Mouse (Mus musculus) liver, adult 2 months (tissue): ENCODE measurements at regions not wholly inside any gene's neighbourhood (a gene's known extent, or its start where the extent isn't known, plus 50 kb on each side); places are given as distances from the start of the nearest gene placed in this dataset.

Source experiments
- CTCF ChIP-seq: fragments of 200-500 bp; IDR thresholded peaks from 2 replicates; pipeline ENCODE4 v1.5.1; 2011; ENCODE audit warnings: low read depth, low read length, control low read depth
- POLR2A ChIP-seq: fragments of 200-500 bp; IDR thresholded peaks from 2 replicates; pipeline ENCODE4 v1.6.1; 2011; ENCODE audit warnings: low read length, control low read depth; ENCODE audit not compliant: insufficient read depth; ENCODE audit errors: extremely low read depth

DNA sequence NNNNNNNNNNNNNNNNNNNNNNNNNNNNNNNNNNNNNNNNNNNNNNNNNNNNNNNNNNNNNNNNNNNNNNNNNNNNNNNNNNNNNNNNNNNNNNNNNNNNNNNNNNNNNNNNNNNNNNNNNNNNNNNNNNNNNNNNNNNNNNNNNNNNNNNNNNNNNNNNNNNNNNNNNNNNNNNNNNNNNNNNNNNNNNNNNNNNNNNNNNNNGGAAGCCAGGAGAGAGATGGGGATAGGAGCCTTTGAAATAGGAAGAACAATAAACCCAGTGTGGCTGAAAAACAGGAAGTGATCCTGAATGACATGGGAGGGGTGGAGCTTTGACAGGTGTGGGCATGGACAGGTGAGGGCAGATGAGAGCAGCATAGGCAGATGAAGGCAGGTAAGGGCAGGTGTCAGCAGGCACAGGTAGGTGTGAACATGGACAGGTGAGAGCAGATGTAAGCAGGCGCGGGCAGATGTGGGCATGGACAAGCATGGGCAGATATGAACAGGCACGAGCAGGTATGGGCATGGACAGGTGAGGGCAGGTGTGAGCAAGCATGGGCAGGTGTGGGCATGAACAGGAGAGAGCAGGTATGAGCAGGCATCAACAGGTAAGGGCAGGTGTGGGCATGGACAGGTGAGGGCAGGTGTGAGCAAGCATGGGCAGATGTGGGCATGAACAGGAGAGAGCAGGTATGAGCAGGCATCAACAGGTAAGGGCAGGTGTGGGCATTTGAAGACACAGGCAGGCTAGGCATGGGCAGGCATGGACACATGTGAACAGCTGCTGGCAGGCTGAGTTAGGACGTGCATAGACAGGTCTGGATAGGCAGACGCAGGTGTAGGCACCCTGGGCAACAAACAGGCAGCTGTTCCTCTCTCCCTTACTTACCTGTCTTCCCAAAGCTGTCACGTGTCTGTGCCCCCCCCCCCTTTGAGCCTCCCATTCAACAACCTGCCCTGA lies 135.2 kb upstream of the Zmiz1 start:
- TF ChIP-seq POLR2A (no peak), CTCF (no peak)
